Mouse (Mus musculus) CH12.LX (cell line): ENCODE measurements at regions not wholly inside any gene's neighbourhood (a gene's known extent, or its start where the extent isn't known, plus 50 kb on each side); places are given as distances from the start of the nearest gene placed in this dataset.

ENCODE experiments used
- BHLHE40 ChIP-seq: IDR thresholded peaks from 2 replicates; pipeline ENCODE4 v1.6.1; 2011; ENCODE audit warnings: mild to moderate bottlenecking, low read depth, low read length, improper control_type of control experiment
- CHD2 ChIP-seq: IDR thresholded peaks from 2 replicates; pipeline ENCODE4 v1.6.1; 2011; ENCODE audit warnings: low read length, improper control_type of control experiment
- CTCF ChIP-seq, 2 experiments: IDR thresholded peaks in 1 of 2; conservative IDR thresholded peaks in 1 of 2; 2 replicates each; pipeline ENCODE4 v1.5.1; 2011 to 2012; ENCODE audit warnings: low read depth in 2 of 2, low read length in 2 of 2, improper control_type of control experiment in 1 of 2, inconsistent platforms in 1 of 2, mild to moderate bottlenecking in 1 of 2, moderate library complexity in 1 of 2
- EP300 ChIP-seq: IDR thresholded peaks from 2 replicates; pipeline ENCODE4 v1.6.1; 2011; ENCODE audit warnings: low read length, improper control_type of control experiment
- MAFK ChIP-seq: IDR thresholded peaks from 2 replicates; pipeline ENCODE4 v1.6.1; 2011; ENCODE audit warnings: low read length, improper control_type of control experiment; ENCODE audit not compliant: insufficient replicate concordance
- MAX ChIP-seq: IDR thresholded peaks from 2 replicates; pipeline ENCODE4 v1.6.1; 2011; ENCODE audit warnings: low read length, improper control_type of control experiment
- MEF2A ChIP-seq: IDR thresholded peaks from 2 replicates; pipeline ENCODE4 v1.6.1; 2014; ENCODE audit warnings: low read depth, mild to moderate bottlenecking, inconsistent platforms, low read length, improper control_type of control experiment, borderline replicate concordance
- MYC ChIP-seq: IDR thresholded peaks from 2 replicates; pipeline ENCODE4 v1.6.1; 2011; ENCODE audit warnings: low read depth, mild to moderate bottlenecking, improper control_type of control experiment, low read length
- NELFE ChIP-seq: IDR thresholded peaks from 2 replicates; pipeline ENCODE4 v1.6.1; 2011; ENCODE audit warnings: low read depth, low read length, improper control_type of control experiment
- POLR2A ChIP-seq: IDR thresholded peaks from 2 replicates; pipeline ENCODE4 v1.6.1; 2011; ENCODE audit warnings: low read depth, mild to moderate bottlenecking, improper control_type of control experiment, low read length
- RAD21 ChIP-seq: IDR thresholded peaks from 2 replicates; pipeline ENCODE4 v1.6.1; 2011; ENCODE audit warnings: low read depth, mild to moderate bottlenecking, low read length, improper control_type of control experiment, moderate library complexity
- TCF12 ChIP-seq: IDR thresholded peaks from 2 replicates; pipeline ENCODE4 v1.6.1; 2014; ENCODE audit warnings: low read depth, mild to moderate bottlenecking, inconsistent platforms, low read length, improper control_type of control experiment
- USF1 ChIP-seq: IDR thresholded peaks from 2 replicates; pipeline ENCODE4 v1.6.1; 2014; ENCODE audit warnings: low read depth, mild to moderate bottlenecking, inconsistent platforms, low read length, improper control_type of control experiment
- ZC3H11A ChIP-seq: IDR thresholded peaks from 2 replicates; pipeline ENCODE4 v1.6.1; 2012; ENCODE audit warnings: low read depth, mild to moderate bottlenecking, inconsistent platforms, low read length, improper control_type of control experiment

DNA sequence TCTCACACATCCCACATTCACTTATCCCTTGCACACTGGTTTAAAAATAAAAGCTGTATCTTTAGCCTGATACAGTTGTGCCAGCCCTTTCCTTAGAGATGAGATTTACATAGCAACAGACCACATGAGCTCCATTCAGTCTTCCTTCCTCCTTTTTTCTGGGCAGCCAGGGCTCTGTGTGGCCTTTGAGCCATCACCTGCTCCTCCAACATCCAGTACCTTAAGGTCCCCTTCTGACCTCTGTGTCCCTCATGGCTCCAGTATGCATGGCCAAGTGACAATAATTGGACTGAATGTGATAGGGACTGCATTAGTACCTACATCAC lies 210.3 kb upstream of the Arpp21 start:
- no peak for TF ChIP-seq BHLHE40
- no peak for TF ChIP-seq POLR2A
- no peak for TF ChIP-seq CHD2
- TF ChIP-seq MAX = no peak
- no peak for TF ChIP-seq CTCF (conservative IDR thresholded peaks at IDR 0.05 in 1 of 2, IDR thresholded peaks at IDR 0.05 in 1 of 2; ENCODE audit: low read depth in 2 of 2, low read length in 2 of 2)
- TF ChIP-seq MAFK = no peak
- no peak for TF ChIP-seq TCF12
- TF ChIP-seq MYC = no peak
- TF ChIP-seq ZC3H11A = no peak
- no peak for TF ChIP-seq NELFE
- TF ChIP-seq EP300 = no peak
- TF ChIP-seq MEF2A = no peak
- no peak for TF ChIP-seq USF1
- TF ChIP-seq RAD21 = no peak
